ENCODE assay signal across 23 mouse cellular contexts in genomic region chr4:136721937-136722336, GRCm38 (mm10).
DNase-seq lines count a peak whose midpoint lies in the region; ATAC-seq lines count a peak whose summit lies in the region.
"Had no signal": no experiment of that assay in that cellular context is flagged by ENCODE, and none has a peak within 500 bp of the region (broad histone marks: within the 10 kb centered on the region; RNA-seq: fewer than 3 reads in every experiment).

No protein-coding gene starts in this region.

- no peak overlapping the region for H3K9ac ChIP-seq in hindbrain, embryonic 11.5 days (ENCODE audit: low read depth, low read length)
- H3K9ac ChIP-seq in midbrain, embryonic 15.5 days: no peak overlapping the region
- H3K9ac ChIP-seq in midbrain, embryonic 11.5 days (ENCODE audit: low read length): no peak overlapping the region
- H3K9ac ChIP-seq: embryonic facial prominence, embryonic 12.5 days; forebrain, embryonic 13.5 days; forebrain, postnatal 0 days; hindbrain, embryonic 14.5 days had no signal

- peak overlapping the region; percentile 47; the same call in 1 of the 2 replicates for H3K27ac ChIP-seq in hindbrain, embryonic 10.5 days
- H3K27ac ChIP-seq in hindbrain, embryonic 11.5 days (ENCODE audit: low read depth, low read length): no peak overlapping the region
- peak overlapping the region; percentile 20; the same call in 1 of the 2 replicates for H3K27ac ChIP-seq in midbrain, embryonic 15.5 days
- no peak overlapping the region for H3K27ac ChIP-seq in midbrain, embryonic 11.5 days (ENCODE audit: low read depth, low read length)
- H3K27ac ChIP-seq: embryonic facial prominence, embryonic 12.5 days; forebrain, embryonic 13.5 days; gastrocnemius, adult 2 months; hindbrain, embryonic 14.5 days; hindbrain, postnatal 0 days had no signal

- WGBS in hindbrain, embryonic 10.5 days: 49% methylated on average over 3 of the region's 3 CpGs
- 42% methylated on average over 3 of the region's 3 CpGs for WGBS in hindbrain, embryonic 11.5 days
- 73% methylated on average over 3 of the region's 3 CpGs for WGBS in midbrain, embryonic 15.5 days
- 57% methylated on average over 3 of the region's 3 CpGs for WGBS in midbrain, embryonic 11.5 days

- H3K36me3 ChIP-seq in hindbrain, embryonic 10.5 days: peaks cover 28% of the 10 kb centered on the region
- H3K36me3 ChIP-seq in hindbrain, embryonic 11.5 days (ENCODE audit: control insufficient read depth, insufficient read depth, low read length): no peaks in the 10 kb centered on the region
- H3K36me3 ChIP-seq in midbrain, embryonic 15.5 days (replicated peaks): no peaks in the 10 kb centered on the region
- H3K36me3 ChIP-seq in midbrain, embryonic 11.5 days (ENCODE audit: control insufficient read depth, insufficient read depth, low read length): no peaks in the 10 kb centered on the region
- H3K36me3 ChIP-seq: embryonic facial prominence, embryonic 12.5 days had no signal

- no peak overlapping the region for H3K4me3 ChIP-seq in hindbrain, embryonic 10.5 days
- H3K4me3 ChIP-seq in hindbrain, embryonic 11.5 days (ENCODE audit: low read depth, low read length): no peak overlapping the region
- no peak overlapping the region for H3K4me3 ChIP-seq in midbrain, embryonic 15.5 days
- no peak overlapping the region for H3K4me3 ChIP-seq in midbrain, embryonic 11.5 days (ENCODE audit: low read depth, low read length)
- H3K4me3 ChIP-seq: embryonic facial prominence, embryonic 12.5 days; erythroblast, embryonic 14.5 days; forebrain, embryonic 13.5 days; gastrocnemius, adult 2 months had no signal

- H3K4me2 ChIP-seq in hindbrain, embryonic 11.5 days (replicated peaks; ENCODE audit: low read depth, low read length): no peak overlapping the region
- H3K4me2 ChIP-seq in midbrain, embryonic 15.5 days: no peak overlapping the region
- H3K4me2 ChIP-seq in midbrain, embryonic 11.5 days: no peak overlapping the region
- H3K4me2 ChIP-seq: embryonic facial prominence, embryonic 12.5 days; forebrain, embryonic 13.5 days; heart, embryonic 11.5 days; hindbrain, embryonic 14.5 days had no signal

- no peak for ATAC-seq in hindbrain, embryonic 11.5 days (ENCODE audit: low FRiP score)
- no peak for ATAC-seq in midbrain, embryonic 15.5 days (replicated peaks)
- no peak for ATAC-seq in midbrain, embryonic 11.5 days (ENCODE audit: low FRiP score)
- ATAC-seq: activated CD4-positive, CD25-positive, alpha-beta regulatory T cell, adult 4 months; forebrain, embryonic 13.5 days; hindbrain, postnatal 0 days; inflammation-experienced regulatory T-cells, adult 6 months had no signal

- H3K27me3 ChIP-seq in hindbrain, embryonic 10.5 days (ENCODE audit: insufficient read depth, poor library complexity, severe bottlenecking): no peaks in the 10 kb centered on the region
- H3K27me3 ChIP-seq in hindbrain, embryonic 11.5 days (ENCODE audit: control insufficient read depth, insufficient read depth, low read length): no peaks in the 10 kb centered on the region
- no peaks in the 10 kb centered on the region for H3K27me3 ChIP-seq in midbrain, embryonic 15.5 days (replicated peaks)
- no peaks in the 10 kb centered on the region for H3K27me3 ChIP-seq in midbrain, embryonic 11.5 days (ENCODE audit: control insufficient read depth, insufficient read depth, low read length)
- H3K27me3 ChIP-seq: embryonic facial prominence, embryonic 12.5 days; forebrain, embryonic 13.5 days had no signal

- peak; percentile 35 for DNase-seq in embryo, embryonic 10 days (ENCODE audit: low spot score)
- no peak for DNase-seq in embryo, embryonic 11 days
- no peak for DNase-seq in hindbrain, embryonic 10.5 days (ENCODE audit: low spot score)
- DNase-seq in hindbrain, embryonic 11.5 days (ENCODE audit: low spot score): no peak
- no peak for DNase-seq in midbrain, embryonic 11.5 days (ENCODE audit: low spot score, missing footprints)
- DNase-seq in kidney, adult 9 months: no peak
- DNase-seq: cerebellum, adult 11-12 months; cerebellum, adult 8-10 months; cerebellum, postnatal 10 days; cerebellum, postnatal 36 days; forebrain, postnatal 0 days; gastrocnemius, adult 2 months; gastrocnemius, postnatal 14 days; heart, adult 11 months had no signal

- no peaks in the 10 kb centered on the region for H3K9me3 ChIP-seq in hindbrain, embryonic 10.5 days
- no peaks in the 10 kb centered on the region for H3K9me3 ChIP-seq in hindbrain, embryonic 11.5 days (ENCODE audit: control insufficient read depth, low read length)
- H3K9me3 ChIP-seq in midbrain, embryonic 15.5 days: no peaks in the 10 kb centered on the region
- H3K9me3 ChIP-seq in midbrain, embryonic 11.5 days (ENCODE audit: control insufficient read depth, low read length): no peaks in the 10 kb centered on the region
- H3K9me3 ChIP-seq: embryonic facial prominence, embryonic 12.5 days; forebrain, embryonic 13.5 days had no signal

- peaks cover 47% of the 10 kb centered on the region for H3K4me1 ChIP-seq in hindbrain, embryonic 10.5 days (replicated peaks)
- no peaks in the 10 kb centered on the region for H3K4me1 ChIP-seq in hindbrain, embryonic 11.5 days (replicated peaks; ENCODE audit: control insufficient read depth, insufficient read depth, low read length)
- H3K4me1 ChIP-seq in midbrain, embryonic 15.5 days: peaks cover 14% of the 10 kb centered on the region
- H3K4me1 ChIP-seq in midbrain, embryonic 11.5 days (ENCODE audit: control insufficient read depth, insufficient read depth, low read length): no peaks in the 10 kb centered on the region; the same call in none of the 2 replicates

Comparison
In these comparisons a context has a peak if more than half of its experiments do, and no peak if none do; other contexts are left out.
1. H3K27ac ChIP-seq: peak in hindbrain, embryonic 10.5 days (single experiment) and midbrain, embryonic 15.5 days (single experiment); none in hindbrain, embryonic 11.5 days (single experiment) and midbrain, embryonic 11.5 days (single experiment).